Mouse (Mus musculus) adrenal gland, adult 8-10 months (tissue): ENCODE results near the gene Ttll1. TPM values are rescaled to one million over a fixed set of nuclear protein-coding genes. Genes with fewer than 3 reads are reported as not detected.
"Not testable (repeated sequence)": the region's sequence is repeated elsewhere in the genome, so short reads cannot be mapped to it uniquely, and the experiment has no call there.

Experiments used
- DNase-seq: peaks from one replicate; pipeline ENCODE4 v3.0.0; 2022
- total RNA-seq, 4 experiments: library from RNA; stranded (reverse); gene quantifications; 2 replicates each; pipeline ENCODE4 v1.2.4; 2022

Ttll1 gene
- total RNA-seq, 4 experiments from 2014 or later: 9.8 to 16.5 (median 13.1) TPM

- DNase-seq: no peak
These were observed 28.0 kb downstream of the Ttll1 start for GRCm38 (mm10) chr15:83482645-83483224.

GRCm38 (mm10) chr15:83481236-83481780 lies 29.4 kb downstream of the Ttll1 start:
- DNase-seq: no peak

- DNase-seq: no peak
These were observed 30.9 kb downstream of the Ttll1 start for GRCm38 (mm10) chr15:83479818-83480217.

GRCm38 (mm10) chr15:83478096-83478495 lies 32.6 kb downstream of the Ttll1 start:
- no peak for DNase-seq

GRCm38 (mm10) chr15:83476593-83477273 lies 34.0 kb downstream of the Ttll1 start:
- no peak for DNase-seq

- DNase-seq: no peak
These were observed 36.2 kb downstream of the Ttll1 start for GRCm38 (mm10) chr15:83474466-83474836.

GRCm38 (mm10) chr15:83473832-83474465 lies 36.7 kb downstream of the Ttll1 start:
- peak; percentile 67 for DNase-seq

- no peak for DNase-seq
These were observed 37.4 kb downstream of the Ttll1 start for GRCm38 (mm10) chr15:83473251-83473650.

GRCm38 (mm10) chr15:83471476-83471875 lies 39.2 kb downstream of the Ttll1 start:
- DNase-seq: no peak

- DNase-seq: no peak
These were observed 40.2 kb downstream of the Ttll1 start for GRCm38 (mm10) chr15:83470443-83470842.

- DNase-seq: no peak
These were observed 41.3 kb downstream of the Ttll1 start for GRCm38 (mm10) chr15:83469279-83469821.

GRCm38 (mm10) chr15:83467232-83467966 lies 43.3 kb downstream of the Ttll1 start:
- no peak for DNase-seq

- DNase-seq: no peak
These were observed 44.4 kb downstream of the Ttll1 start for GRCm38 (mm10) chr15:83466331-83466730.

GRCm38 (mm10) chr15:83464905-83465650 lies 45.6 kb downstream of the Ttll1 start:
- no peak for DNase-seq

- peak; percentile 98 for DNase-seq
These were observed 46.4 kb downstream of the Ttll1 start, which contains the start of gene Pacsin2 for GRCm38 (mm10) chr15:83464083-83464904. TSS of gene Pacsin2 (minus strand) at chr15:83464606.

- no peak for DNase-seq
These were observed 47.2 kb downstream of the Ttll1 start for GRCm38 (mm10) chr15:83463369-83464082.

GRCm38 (mm10) chr15:83462349-83462748 lies 48.3 kb downstream of the Ttll1 start:
- not testable (repeated sequence) for DNase-seq

GRCm38 (mm10) chr15:83460891-83461290 lies 49.8 kb downstream of the Ttll1 start:
- no peak for DNase-seq

- no peak for DNase-seq
These were observed 53.2 kb downstream of the Ttll1 start for GRCm38 (mm10) chr15:83457541-83457940.

GRCm38 (mm10) chr15:83455637-83456036 lies 55.1 kb downstream of the Ttll1 start:
- no peak for DNase-seq
